Mouse (Mus musculus): ENCODE data around the gene Olfr1474.
"Not testable (repeated sequence)": the region's sequence is repeated elsewhere in the genome, so short reads cannot be mapped to it uniquely, and the experiment has no call there.

The Olfr1474 gene

DNA sequence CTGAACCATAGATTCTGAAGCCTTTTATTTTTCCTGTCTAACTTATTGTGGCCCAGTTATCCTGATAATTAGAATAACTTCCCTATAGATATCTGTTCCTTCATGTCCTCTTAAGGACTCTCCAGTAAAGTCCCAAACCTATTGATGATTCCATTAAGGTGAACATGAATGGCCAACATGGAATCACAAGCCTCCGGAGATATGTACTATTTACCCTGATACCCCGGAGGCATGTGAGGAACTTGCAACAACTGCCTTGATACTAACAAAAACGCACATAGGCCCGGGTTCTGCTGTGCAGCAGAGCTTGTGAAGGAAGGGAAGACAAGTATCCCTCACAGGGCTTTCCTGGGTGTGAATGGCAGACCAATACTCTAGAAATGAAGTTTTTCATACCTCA lies at the start of gene Olfr1474:
Gene Olfr1474, plus strand, starts transcription at position 301 of the 400 bp plus-strand sequence.
- not testable (repeated sequence) for DNase-seq (ENCODE audit: low read depth, low spot score)

DNA sequence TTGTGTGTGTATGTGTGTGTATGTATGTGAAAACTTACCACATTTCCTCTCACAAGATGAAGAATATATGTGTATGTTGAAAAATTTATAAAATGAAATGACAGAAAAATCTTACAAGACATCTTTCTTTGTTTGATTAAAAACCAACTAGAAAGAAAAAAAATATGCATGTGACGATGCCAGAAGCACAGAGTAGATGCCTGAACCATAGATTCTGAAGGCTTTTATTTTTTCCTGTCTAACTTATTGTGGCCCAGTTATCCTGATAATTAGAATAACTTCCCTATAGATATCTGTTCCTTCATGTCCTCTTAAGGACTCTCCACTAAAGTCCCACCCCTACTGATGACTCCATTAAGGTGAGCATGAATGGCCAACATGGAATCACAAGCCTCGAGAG lies 26.3 kb upstream of the Olfr1474 start, which contains the start of gene Olfr1471:
Gene Olfr1471, plus strand, starts transcription at position 301 of the 400 bp plus-strand sequence.
- not testable (repeated sequence) for DNase-seq (ENCODE audit: low read depth, low spot score)

DNA sequence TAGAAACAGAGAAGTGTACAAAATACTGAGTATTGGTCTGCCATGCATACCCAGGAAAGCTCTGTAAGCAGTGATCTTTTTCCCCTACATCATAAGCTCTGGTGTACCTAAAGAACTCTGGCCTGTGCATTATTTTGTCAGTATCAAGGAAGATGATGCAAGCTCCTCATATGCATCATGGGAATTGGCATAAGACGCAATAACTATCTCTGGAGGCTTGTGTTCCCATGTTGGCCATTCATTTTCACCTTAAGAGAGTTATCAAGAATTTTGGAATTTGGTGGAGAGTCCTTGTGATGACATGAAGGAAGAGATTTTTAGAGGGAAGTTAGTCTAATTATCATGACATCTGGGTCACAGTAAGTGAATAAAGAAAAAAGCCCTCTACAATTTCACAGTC lies 13.4 kb upstream of the Olfr1474 start, which contains the start of gene Olfr1472:
Gene Olfr1472, minus strand, starts transcription at position 101 of the 400 bp plus-strand sequence.
- no peak for DNase-seq (ENCODE audit: low read depth, low spot score)

DNA sequence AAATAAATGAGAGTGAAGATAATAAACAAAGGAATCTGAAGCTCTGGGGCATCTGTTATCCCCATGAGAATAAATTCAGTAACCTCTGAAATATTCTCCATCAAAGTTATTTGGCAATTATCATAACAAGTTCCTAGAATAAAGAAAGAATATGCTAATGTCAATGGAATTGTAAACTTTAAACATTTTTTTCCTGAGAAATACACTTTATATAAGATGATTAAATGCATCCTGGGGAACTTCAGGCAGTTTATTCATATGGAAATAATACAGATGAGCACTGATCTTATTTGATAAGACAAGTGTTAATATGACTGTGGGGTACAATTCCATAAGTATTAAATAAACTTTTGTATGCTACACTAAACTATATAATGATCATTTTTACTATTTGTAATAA lies 10.7 kb downstream of the Olfr1474 start, which contains the start of gene Olfr1475:
Gene Olfr1475, minus strand, starts transcription at position 101 of the 400 bp plus-strand sequence.
- DNase-seq (ENCODE audit: low read depth, low spot score): no peak

DNA sequence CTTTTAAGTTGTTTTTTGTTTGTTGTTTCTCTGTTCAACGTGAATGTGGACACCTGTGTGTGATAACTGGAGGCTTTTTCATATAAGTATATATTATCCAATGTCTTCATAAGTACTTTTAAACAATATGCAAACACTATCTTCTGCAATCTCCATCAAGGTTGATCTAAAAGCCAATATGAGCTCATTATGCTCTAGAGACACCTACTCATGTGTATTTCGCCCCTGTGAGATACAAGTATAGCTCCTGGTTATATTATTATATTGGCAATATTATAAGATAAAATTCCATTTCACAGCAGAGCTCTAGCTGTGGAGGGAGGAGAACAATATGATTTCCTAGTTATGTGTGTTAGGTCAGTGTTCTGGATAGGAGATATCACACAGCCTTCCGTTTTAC lies 30.9 kb downstream of the Olfr1474 start, which contains the start of gene Olfr1477:
Gene Olfr1477, plus strand, starts transcription at position 301 of the 400 bp plus-strand sequence.
- DNase-seq (ENCODE audit: low read depth, low spot score): no peak

Measured in retina, adult 2 months (tissue).